Mouse (Mus musculus): Measurements from ENCODE around the gene Zfp36. TPM values are rescaled to one million over a fixed set of nuclear protein-coding genes. Genes with fewer than 3 reads are reported as not detected.

Gene Zfp36
- total RNA-seq, 2 experiments from 2014 or later: 10.0 to 36.7 TPM

GRCm38 (mm10) chr7:28358431-28358830, 21.6 kb downstream of the Zfp36 start:
- no peak overlapping the region for H3K4me3 ChIP-seq
- intact Hi-C loops (cut with DNase I): no loop called here
- TF ChIP-seq CTCF (IDR thresholded peaks at IDR 0.05): no peak
- DNase-seq: no peak
- peak overlapping the region; percentile 75 for H3K27ac ChIP-seq

- no peak for TF ChIP-seq CTCF (IDR thresholded peaks at IDR 0.05)
- no peak overlapping the region for H3K4me3 ChIP-seq
- intact Hi-C loops (cut with DNase I): no loop called here
- H3K27ac ChIP-seq: peak overlapping the region; percentile 75
- no peak for DNase-seq
These were observed 22.1 kb downstream of the Zfp36 start for GRCm38 (mm10) chr7:28357984-28358383.

GRCm38 (mm10) chr7:28356981-28357380, 23.1 kb downstream of the Zfp36 start:
- H3K4me3 ChIP-seq: 0 out of 2 replicates have a peak overlapping the region, but pooled peaks have one; percentile 4
- peak; percentile 59 for DNase-seq
- intact Hi-C loops (cut with DNase I): no loop called here
- H3K27ac ChIP-seq: peak overlapping the region; percentile 75
- TF ChIP-seq CTCF (IDR thresholded peaks at IDR 0.05): no peak

- no peak overlapping the region for H3K4me3 ChIP-seq
- intact Hi-C loops (cut with DNase I): no loop called here
- H3K27ac ChIP-seq: no peak overlapping the region
- no peak for DNase-seq
- TF ChIP-seq CTCF (IDR thresholded peaks at IDR 0.05): no peak
These were observed 24.8 kb downstream of the Zfp36 start for GRCm38 (mm10) chr7:28355221-28355620.

GRCm38 (mm10) chr7:28354596-28354995, 25.5 kb downstream of the Zfp36 start:
- Histone ChIP-seq H3K4me3 (no peak overlapping the region), H3K27ac (no peak overlapping the region)
- DNase-seq: no peak
- intact Hi-C loops (cut with DNase I): no loop called here
- no peak for TF ChIP-seq CTCF (IDR thresholded peaks at IDR 0.05)

- intact Hi-C loops (cut with DNase I): no loop called here
- DNase-seq: no peak
- no peak for TF ChIP-seq CTCF (IDR thresholded peaks at IDR 0.05)
- no peak overlapping the region for H3K27ac ChIP-seq
- H3K4me3 ChIP-seq: no peak overlapping the region
These were observed 25.9 kb downstream of the Zfp36 start for GRCm38 (mm10) chr7:28354113-28354581.

GRCm38 (mm10) chr7:28353267-28353666, 26.8 kb downstream of the Zfp36 start:
- DNase-seq: no peak
- TF ChIP-seq CTCF (IDR thresholded peaks at IDR 0.05): no peak
- intact Hi-C loops (cut with DNase I): loop anchor here (2.0 kb wide), 1 partner anchor 18 kb away; no protein-coding TSS in a partner anchor
- Histone ChIP-seq H3K27ac (no peak overlapping the region), H3K4me3 (no peak overlapping the region)

- Histone ChIP-seq H3K4me3 (peak overlapping the region; percentile 91), H3K27ac (peak overlapping the region; percentile 92)
- intact Hi-C loops (cut with DNase I): loop anchor here (2.0 kb wide), 1 partner anchor 19 kb away; no protein-coding TSS in a partner anchor
- no peak for TF ChIP-seq CTCF (IDR thresholded peaks at IDR 0.05)
- DNase-seq: no peak
These were observed 28.3 kb downstream of the Zfp36 start for GRCm38 (mm10) chr7:28351676-28352191.

- Histone ChIP-seq H3K27ac (peak within 1 kb of the TSS; percentile 92), H3K4me3 (peak within 1 kb of the TSS; percentile 91)
- no peak for TF ChIP-seq CTCF (IDR thresholded peaks at IDR 0.05)
- DNase-seq: peak; percentile 99
- intact Hi-C loops (cut with DNase I): no loop called here
These were observed 29.7 kb downstream of the Zfp36 start, which contains the start of gene Rps16 for GRCm38 (mm10) chr7:28350155-28350883. Gene Rps16 (plus strand): TSS chr7:28350652.

- intact Hi-C loops (cut with DNase I): loop anchor here (5.0 kb wide), 1 partner anchor 71 kb away; the partner anchor contains the start of gene Eid2b
- no peak for DNase-seq
- Histone ChIP-seq H3K27ac (no peak overlapping the region), H3K4me3 (no peak overlapping the region)
- peak; percentile 14; the same call in 1 of the 2 replicates for TF ChIP-seq CTCF (IDR thresholded peaks at IDR 0.05)
These were observed 31.5 kb downstream of the Zfp36 start for GRCm38 (mm10) chr7:28348601-28349000.

- H3K4me3 ChIP-seq: no peak overlapping the region
- 0 out of 2 replicates have a peak overlapping the region, but pooled peaks have one; percentile 35 for H3K27ac ChIP-seq
- no peak for TF ChIP-seq CTCF (IDR thresholded peaks at IDR 0.05)
- intact Hi-C loops (cut with DNase I): loop anchor here (5.0 kb wide), 1 partner anchor 70 kb away; the partner anchor contains the start of gene Eid2b
- peak; percentile 63 for DNase-seq
These were observed 32.3 kb downstream of the Zfp36 start for GRCm38 (mm10) chr7:28347746-28348145.

- H3K27ac ChIP-seq: no peak overlapping the region
- DNase-seq: peak; percentile 55
- intact Hi-C loops (cut with DNase I): loop anchor here (5.0 kb wide), 1 partner anchor 67 kb away; the partner anchor contains the start of gene Eid2b
- peak; percentile 76 for TF ChIP-seq CTCF (IDR thresholded peaks at IDR 0.05)
- H3K4me3 ChIP-seq: no peak overlapping the region
These were observed 35.4 kb downstream of the Zfp36 start for GRCm38 (mm10) chr7:28344637-28345036.

GRCm38 (mm10) chr7:28341381-28341780, 38.7 kb downstream of the Zfp36 start:
- DNase-seq: no peak
- Histone ChIP-seq H3K27ac (no peak overlapping the region), H3K4me3 (no peak overlapping the region)
- intact Hi-C loops (cut with DNase I): no loop called here
- no peak for TF ChIP-seq CTCF (IDR thresholded peaks at IDR 0.05)
